Mouse (Mus musculus): Measurements from ENCODE around the gene Ipcef1.
A peak's percentile ranks its signal among the peaks of the same experiment; 100 is the strongest.

Gene Ipcef1

DNA sequence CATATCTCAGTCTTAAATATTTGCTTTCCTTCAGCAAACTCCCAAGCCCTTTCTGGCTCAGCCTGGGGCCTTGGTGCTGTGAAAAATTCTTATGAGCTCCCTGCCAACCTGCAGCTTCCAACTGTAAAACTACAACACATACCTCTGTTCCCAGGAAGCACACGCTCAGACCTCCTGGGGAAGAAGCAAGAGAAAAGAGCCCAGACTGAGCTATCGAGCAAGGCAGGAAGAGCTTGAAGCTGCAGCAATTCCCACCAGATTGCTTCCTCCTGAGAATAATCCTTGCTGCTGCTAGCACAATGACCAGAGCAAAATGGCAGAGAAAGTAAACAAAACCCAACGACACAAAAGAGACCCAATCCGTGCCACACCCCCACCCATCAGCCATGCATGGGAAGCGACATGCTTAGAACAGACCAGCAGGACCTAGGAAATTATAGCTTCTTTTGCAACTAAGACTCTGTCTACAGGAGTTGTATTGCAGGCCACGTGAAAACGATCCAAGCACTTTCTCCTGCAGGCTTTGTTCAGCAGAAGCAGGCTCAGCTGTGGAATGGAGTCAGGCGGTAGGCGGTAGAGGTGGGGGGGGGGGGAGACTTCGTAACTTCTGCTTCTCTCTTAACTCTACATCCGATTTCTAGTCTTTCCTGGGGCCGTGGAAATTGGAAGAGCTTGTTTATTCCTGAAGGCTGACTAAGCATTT lies at the start of gene Ipcef1:
TSS of gene Ipcef1 (minus strand) at position 164 of the 703 bp plus-strand sequence.
- DNase-seq: peak in 1 of 2 experiments; percentile 18

DNA sequence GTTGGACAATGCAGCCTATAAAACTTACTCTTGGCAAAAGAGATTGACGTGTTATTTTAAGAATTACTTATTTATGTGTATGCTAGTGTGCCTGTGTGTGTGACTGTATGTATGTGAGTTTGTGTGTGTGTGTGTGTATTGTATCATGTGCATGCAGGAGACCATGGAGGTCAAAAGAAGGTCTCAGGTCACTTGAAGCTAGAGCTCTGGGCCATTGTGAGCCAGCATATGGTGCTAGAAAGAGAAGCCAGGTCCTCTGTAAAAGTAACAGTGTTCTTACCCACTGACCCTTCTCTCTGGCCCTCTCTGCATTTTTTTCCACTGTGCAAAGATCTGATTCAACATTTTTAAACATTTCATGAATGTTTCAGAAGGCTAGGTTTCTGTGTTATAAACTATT lies 25.7 kb upstream of the Ipcef1 start:
- no peak for DNase-seq

DNA sequence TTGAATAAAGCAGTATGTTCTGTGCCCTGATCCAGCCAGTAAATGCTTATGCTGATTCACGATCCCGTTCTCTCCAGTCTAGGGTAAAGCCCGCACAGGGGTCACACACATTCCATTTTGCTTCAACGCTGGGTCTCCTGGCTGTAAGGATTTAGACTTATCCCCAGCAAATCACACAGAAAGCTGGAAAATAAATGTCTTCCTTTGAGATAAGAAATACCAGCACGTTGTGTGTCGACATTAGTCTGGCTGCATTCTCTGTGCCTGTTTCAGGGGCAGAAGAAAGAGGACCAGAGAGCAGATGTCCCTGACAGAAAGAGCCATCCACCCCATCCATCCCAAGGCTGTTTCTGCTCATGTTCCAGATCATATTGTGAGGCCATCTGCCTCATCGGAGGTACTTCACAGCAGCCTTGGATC lies 25.1 kb upstream of the Ipcef1 start:
- no peak for DNase-seq

DNA sequence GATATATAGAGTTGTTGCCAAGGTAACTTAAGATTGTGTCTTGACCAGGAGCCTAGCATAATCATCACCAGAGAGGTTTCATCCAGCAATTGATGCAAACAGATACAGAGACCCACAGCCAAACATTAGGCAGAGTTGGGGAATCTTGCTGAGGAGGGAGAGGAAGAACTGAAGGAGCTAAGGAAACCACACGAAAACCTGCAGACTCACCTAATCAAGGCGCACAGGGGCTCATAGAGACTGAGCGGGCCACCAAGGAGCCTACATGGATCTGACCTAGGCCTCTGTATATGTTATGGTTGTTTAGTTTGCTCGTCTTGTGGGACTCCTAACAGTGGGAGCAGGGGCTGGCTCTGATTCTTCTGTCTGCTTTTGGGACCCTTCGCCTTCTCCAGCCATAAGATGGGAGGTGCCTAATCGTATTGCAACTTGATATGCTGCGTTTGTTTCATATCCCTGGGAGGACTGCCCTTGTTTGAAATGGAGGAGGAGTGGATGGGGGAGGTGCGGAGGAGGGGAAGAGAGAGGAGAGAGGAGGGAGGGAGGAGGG lies 24.5 kb upstream of the Ipcef1 start:
- peak in 1 of 2 experiments; percentile 14 for DNase-seq

DNA sequence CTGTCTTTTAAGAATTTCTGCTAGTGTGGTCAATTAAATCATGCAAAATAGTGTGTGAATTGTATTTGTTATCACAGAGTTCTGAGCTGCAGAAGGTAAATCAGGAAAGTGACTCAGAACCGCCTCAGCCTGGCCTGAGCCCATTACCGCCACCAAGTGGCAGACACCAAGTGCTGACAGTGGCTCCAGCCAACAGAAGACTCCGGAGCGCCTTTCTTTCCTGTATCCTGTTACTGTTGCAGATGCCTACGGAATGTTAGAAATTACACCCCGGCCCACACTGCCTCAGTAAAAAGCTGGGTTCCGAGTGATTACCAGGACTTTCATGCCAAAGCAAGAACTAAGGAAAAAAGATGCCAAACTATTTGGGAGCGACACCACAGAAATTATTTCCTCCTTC lies 23.9 kb upstream of the Ipcef1 start:
- peak; percentile 79 to 88 for DNase-seq

DNA sequence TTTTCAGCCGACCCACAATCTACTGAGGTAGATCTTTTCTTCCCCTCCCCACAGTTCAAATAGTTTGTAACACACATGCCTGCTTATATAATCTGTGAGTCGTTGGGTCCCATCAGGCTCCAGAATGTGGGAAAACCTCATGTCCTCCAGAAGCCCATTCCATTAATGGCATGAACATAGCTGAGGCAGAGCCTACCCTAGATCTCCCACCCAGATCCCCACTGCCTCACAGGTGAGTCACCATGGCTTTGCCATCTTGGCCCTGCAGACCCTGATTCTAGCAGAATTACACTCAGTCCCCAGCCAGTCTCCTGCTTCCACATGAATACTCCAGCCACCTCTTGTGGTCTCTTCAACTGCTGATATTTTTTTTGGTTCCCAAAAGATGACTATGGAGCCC lies 23.4 kb upstream of the Ipcef1 start:
- DNase-seq: no peak

DNA sequence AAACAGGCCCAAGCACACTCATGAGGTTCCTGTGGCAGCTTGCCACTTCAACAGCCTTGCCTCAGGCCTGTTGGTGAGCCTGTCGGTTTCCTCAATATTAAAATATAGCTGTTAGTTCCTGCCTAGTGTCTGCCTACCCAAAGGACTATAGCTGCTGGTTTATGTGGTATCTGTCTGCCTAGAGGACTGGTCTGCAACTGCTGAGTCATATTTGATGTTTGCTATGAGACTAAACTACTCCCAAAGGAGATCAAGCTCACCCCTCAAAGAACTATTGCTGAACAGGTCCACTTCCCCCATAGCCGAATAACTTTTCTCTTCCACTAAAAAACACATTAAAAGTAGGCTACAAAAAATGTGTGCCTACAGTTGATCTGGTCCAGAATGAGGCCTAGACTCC lies 22.0 kb upstream of the Ipcef1 start:
- DNase-seq: no peak

DNA sequence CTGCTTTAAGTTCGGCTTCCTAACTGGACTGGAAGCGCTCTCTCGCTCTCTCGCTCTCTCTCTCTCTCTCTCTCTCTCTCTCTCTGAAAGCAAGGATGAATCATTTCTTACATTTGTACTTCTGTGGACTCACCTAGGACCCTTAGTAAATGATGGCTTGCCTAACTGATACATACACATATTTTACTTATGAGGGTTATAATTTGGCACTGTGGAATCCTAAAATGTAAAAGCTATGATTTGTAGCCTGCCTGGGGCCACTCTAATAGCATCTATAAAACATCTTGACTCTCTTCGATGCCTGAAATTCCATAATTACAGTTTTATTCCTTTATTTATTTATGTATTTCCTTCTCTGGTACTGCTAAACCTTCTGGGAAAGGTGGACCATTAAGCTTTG lies 18.6 kb upstream of the Ipcef1 start:
- no peak for DNase-seq

DNA sequence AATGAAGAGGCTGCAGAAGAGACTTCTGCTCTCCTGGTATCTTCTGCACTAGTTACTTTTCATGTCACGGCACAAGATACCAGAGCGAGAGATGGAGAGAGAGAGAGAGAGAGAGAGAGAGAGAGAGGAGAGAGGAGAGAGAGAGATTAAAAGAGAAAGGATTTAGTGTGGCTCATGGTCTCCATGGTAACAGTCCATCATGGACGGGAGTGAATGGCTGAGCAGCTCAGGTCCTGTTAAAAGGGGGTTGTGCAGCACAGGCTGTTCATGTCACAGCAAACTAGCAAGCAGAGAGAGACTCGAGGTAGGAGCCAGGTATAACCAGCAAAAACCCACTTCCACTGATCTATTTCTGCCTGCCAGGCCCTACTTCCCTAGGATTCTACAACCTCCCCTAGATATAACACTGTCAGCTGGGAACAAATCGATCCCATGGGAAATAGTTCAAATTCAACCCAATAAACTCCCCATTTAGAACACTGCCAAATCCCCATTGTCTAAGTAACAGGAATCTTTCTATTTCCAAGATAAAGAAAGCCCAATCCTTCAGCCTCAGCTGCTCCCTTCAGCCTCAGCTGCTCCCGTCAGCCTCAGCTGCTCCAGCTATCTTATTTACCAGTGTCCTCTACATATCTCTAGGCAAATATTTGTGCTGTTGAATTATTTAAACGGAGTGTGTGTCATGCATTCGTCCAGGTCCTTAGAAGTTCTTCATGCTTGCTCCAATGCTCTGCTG lies 18.0 kb upstream of the Ipcef1 start:
- no peak for DNase-seq

DNA sequence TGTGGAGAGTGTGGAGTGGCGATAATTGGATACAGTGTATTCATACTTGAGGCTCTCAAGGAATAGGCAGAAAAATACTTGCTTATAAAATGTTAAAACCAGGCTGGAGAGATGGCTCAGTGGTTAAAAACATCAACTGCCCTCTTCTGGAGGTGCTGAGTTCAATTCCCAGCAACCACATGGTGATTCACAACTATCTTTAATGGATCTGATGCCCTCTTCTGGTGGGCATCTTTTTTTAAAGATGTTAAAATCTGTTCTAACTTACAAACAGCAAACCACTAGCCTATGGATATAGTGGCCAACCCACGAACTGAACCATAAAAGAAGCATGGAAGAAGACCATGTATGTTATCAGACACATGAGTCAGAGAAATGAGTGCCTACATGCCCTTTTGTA lies 16.8 kb upstream of the Ipcef1 start:
- no peak for DNase-seq

DNA sequence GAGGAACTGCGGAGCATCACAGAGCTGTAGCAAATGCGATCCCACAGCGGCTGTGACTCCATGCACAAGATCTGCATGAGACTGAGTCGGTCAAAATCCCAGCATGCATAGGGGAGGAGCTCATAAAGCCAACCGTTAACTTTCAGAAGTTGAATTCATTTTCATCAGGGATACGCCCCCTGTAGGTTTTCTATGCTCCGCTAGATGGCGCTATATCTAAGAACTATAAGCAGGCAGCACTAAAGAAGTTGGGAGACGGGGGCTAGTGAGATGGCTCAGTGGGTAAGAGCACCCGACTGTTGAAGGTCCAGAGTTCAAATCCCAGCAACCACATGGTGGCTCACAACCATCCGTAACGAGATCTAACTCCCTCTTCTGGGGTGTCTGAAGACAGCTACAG lies 16.3 kb upstream of the Ipcef1 start:
- DNase-seq: peak in 1 of 2 experiments; percentile 27

DNA sequence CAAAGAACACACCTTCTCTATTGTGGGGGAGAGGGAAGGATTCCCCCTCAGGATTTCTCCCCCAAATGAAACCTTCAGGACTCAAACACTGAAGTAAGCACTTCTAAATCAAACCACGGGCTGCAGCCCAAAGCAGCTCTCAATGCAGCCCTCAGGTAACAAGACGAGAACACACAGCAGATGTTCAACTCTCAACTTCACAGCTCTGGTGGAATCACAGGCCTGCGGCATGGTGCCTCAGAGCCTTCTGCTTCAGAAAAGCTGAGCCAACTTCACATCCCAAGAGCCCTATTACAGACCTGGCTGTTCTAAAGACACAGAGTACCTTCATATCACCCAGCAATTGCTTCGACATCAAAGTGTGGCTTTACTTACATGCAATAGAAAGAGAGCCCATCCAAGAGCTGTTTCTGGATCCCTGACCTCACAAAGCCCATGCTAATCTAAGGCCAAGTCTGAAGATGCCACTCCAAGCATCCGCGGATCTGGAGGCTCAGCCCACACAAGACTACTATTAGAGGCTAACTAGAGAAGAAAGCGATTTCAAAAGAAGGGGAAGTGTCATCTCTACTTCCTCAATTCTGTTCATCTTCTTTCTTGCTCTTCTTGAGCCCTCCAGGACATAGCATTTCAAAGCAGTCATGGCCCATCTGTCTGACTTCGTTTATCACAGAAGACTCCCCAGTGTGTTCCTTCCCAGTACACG lies 11.6 kb upstream of the Ipcef1 start:
- no peak for DNase-seq

DNA sequence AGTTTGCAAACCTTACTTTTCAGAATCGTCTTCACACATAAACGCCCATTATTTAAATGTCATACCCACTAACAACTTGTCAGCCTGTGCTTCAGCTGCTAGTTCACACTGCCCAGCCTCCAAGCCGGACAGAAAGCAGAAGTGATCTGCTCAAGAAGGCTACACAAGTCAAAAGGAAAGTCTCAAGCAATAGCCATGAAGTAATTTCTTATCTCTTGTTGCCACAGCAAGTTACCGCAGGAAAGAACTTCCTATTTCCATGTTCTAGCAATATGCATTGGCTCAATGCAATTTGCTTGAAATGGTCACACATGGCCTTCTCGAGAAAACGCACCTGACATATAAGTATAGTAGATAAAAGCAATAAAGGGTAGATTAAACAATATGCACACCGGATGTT lies 10.7 kb upstream of the Ipcef1 start:
- no peak for DNase-seq

DNA sequence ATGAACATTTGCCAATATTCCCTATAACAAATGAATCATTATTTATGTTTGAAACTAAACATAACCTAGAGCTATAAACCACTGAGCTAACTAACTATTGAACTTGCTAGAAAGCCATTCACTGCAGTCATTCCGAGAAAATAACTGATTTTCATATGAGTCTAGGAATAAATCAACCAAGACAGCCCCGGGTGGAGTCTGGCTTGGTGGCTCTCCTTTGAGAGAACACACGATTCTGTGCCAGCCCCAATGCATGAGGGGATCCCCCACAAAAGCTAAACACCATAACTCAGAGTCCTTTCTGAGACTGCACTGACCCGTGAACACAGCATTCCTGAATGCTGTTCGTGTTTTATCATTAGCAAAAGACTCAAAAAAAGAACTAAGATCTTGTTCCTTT lies 8.0 kb upstream of the Ipcef1 start:
- DNase-seq: no peak

DNA sequence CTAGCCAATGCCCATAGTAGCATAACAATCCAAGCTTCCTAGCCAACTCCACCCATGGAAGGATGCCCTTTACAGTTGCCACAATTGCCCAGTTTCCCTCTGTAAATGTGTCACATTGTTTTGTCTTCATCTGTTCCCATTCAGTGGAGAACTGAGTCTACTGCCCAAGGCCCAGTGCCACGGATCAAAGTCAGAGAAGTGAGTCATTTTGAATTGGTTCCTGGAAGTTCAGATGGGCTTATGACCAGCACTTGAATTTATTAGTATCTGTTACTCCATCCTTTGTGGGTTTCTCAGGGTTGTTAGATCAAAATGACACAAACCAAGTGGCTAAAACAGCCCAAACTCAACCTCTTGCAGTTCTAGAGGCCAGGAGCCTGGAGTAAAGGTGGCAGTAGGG lies 5.3 kb upstream of the Ipcef1 start:
- DNase-seq: no peak

DNA sequence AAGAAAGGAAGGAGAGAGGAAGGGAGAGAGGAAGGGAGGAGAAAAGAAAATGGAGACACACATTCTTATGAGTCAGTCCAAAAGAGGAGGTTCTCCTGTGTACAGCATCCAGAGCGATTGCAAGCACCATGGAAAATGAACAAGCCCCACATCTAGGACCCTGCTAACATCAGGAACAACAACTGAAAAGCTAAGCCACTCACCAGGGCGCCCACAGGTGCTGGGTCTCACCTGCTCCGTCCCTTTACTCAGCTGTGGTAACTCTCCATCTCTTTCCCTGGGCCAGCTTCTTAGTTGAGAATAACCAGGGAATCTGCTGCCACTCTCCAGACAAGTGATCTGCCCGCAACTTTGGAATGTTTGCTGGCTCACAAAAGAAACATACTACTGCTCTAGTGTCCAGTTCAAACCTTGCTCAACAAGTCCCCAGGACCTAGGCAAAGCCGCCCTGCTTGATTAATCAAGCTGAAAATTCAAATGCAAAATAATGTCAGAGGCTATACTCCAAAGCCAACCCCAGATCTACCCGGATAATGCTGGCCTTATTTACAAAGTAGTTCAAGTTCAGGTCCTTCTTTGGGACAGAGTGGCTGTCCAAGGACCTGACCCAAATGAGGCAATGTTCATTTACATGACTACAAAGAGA lies 2.4 kb upstream of the Ipcef1 start:
- DNase-seq: peak; percentile 21 to 68

DNA sequence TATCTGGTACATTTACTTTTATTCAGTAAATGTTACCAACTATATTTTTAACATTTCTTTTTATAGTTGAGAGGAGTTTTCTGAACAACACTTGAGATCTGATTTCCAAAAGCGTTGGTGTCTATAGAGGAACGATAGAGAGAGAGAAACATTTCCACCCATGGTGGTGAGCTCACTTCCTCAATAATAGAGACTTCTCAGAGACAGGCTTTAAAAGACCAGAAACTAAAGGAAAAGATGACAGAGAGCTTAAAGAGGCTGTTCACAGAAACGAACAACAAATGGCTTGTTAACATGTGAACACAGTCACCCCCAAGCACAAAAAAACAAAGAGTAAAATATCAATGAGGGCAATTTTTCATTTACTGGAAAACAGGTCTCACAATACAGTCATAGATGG lies 2.4 kb downstream of the Ipcef1 start:
- no peak for DNase-seq

DNA sequence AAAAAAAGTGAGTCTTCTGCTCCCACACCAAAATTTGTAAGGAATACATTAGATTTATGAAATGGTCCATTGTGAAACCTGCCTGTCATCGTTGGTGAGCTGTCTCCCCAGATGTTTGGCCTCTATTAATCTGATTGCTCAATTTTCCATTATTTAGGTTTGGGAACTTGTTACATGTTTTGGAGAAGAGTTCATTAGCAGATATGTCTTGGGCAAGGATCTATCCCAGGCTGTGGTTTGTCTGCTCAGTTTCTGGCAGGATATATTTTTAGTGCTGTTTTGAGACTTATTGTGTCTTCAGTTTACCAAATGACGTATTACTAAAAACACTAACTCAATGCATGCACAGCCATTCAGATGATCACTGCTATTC lies 4.4 kb downstream of the Ipcef1 start:
- DNase-seq: no peak

DNA sequence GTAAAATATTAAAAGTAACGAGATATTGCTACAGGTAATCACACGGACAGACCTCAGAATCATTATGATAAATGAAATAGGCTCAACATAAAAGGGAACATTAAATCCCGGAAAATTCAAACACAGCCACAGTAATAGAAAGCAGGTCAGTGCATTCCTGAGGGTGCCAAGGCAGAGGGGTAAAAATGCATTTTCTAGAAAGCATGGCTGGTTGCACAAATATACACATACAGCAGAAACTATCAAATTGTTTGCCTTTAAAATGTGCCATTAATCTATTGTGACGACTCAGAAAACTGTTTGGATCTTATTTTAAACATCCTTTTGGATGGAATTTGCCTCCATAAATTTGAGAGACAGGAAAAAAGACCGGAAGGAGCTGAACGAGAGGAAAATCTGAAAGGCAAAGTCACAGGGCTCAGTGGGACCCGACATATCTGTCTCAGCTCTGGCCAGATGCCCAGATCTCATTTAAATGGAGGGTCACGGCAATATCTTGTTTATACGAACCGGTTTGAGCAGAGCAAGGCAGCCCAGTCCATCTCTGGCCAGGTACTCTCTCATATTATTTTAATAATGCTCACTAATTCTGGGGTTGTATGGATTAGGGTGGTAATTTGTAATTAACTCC lies 4.9 kb downstream of the Ipcef1 start:
- peak; percentile 43 to 59 for DNase-seq

DNA sequence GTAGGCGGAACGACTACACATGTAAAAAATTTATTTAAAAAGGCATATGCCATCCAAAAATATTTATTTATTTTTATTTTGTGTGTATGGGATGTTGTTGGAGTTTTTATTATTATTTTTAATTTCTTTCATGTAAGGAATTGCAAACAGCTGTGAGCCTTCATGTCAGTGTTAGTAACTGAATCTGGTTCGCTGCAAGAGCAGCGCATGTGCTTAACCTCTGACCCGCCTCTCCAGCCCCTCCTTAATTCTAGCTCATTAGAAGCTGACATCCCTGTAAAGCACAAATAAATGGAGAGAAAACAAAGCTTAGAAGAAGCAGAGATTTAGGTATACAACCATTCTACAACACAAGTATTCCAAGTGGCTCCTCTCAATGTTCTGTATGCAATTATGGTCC lies 8.4 kb downstream of the Ipcef1 start:
- no peak for DNase-seq

DNA sequence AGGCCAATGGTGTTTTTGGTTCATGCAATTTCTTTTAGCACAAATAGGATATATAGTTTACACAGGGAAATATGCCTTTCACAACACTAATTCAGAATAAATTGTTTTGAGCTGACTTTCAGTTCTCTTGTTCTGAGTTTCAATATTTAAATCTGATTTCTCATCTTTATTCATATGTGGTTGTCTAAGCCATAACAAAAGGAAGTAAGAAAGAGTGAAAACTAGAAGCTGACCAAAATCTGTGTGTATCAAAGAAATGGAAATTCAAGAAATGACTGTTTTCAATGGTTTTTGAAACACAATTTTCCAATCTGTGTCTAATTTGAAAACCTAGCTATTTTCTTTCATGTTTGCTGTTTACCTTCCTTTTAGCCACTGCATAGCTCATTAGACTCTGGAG lies 11.2 kb downstream of the Ipcef1 start:
- no peak for DNase-seq

DNA sequence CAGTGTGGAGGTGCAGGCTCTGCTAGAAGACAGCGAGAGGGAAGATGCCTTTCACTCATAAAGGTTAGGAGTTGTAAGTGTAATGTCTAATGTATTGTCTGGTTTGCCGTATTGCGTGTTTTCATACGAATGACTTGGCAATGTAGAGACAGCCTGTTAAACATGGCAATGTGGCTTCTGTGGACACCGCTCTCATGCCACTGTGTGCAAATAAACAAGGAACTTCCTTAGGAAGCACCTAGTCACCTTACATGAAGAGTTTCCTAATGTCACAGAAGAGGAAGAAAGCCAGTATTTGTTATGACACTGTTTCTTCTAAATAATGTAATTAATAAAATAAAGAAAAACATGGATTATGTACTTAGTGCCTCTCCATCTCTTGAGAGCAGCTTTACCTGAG lies 15.1 kb downstream of the Ipcef1 start:
- DNase-seq: no peak

DNA sequence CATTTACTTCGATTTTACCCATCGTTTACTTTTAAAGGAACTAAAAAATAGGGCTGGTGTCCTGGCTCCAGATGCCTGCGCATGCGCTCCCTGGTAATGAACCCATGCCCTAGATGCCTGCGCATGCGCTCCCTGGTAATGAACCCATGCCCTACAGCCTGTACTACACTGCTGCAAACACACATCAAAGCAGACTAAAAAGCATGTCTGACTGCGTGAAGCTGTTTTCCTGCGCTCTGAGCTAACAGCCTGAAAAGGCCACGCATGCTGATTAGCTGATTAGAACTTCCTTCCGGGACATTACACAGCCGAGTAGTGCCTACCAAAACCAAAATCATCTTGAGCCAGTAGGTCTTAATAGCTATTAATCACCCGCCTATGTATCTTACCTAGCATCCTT lies 16.7 kb downstream of the Ipcef1 start:
- DNase-seq: peak in 1 of 2 experiments; percentile 19

Measured in kidney, postnatal 36 days (tissue).